Mouse (Mus musculus): ENCODE results near the gene Unc93a. TPM values are rescaled to one million over a fixed set of nuclear protein-coding genes. Genes with fewer than 3 reads are reported as not detected.
"Not testable (repeated sequence)": the region's sequence is repeated elsewhere in the genome, so short reads cannot be mapped to it uniquely, and the experiment has no call there.

The Unc93a gene
- total RNA-seq, 2 experiments from 2014 or later = not detected

GRCm38 (mm10) chr17:13092100-13092764, 39.4 kb downstream of the Unc93a start:
- DNase-seq (ENCODE audit: low spot score); intact Hi-C loops (cut with DNase I): not testable (repeated sequence)

GRCm38 (mm10) chr17:13091510-13091909, 40.1 kb downstream of the Unc93a start:
- DNase-seq (ENCODE audit: low spot score); intact Hi-C loops (cut with DNase I): not testable (repeated sequence)

GRCm38 (mm10) chr17:13069227-13069626, 62.4 kb downstream of the Unc93a start:
- intact Hi-C loops (cut with DNase I); DNase-seq (ENCODE audit: low spot score): not testable (repeated sequence)

GRCm38 (mm10) chr17:13067864-13068385, 63.7 kb downstream of the Unc93a start:
- DNase-seq (ENCODE audit: low spot score); intact Hi-C loops (cut with DNase I): not testable (repeated sequence)

GRCm38 (mm10) chr17:13062882-13063281, 68.7 kb downstream of the Unc93a start:
- DNase-seq (ENCODE audit: low spot score); intact Hi-C loops (cut with DNase I): not testable (repeated sequence)

GRCm38 (mm10) chr17:13060804-13061203, 70.8 kb downstream of the Unc93a start, which contains the start of gene Tcp10b:
Gene Tcp10b (plus strand): TSS chr17:13061104.
- DNase-seq (ENCODE audit: low spot score); intact Hi-C loops (cut with DNase I): not testable (repeated sequence)

Other genes starting within 250 kb of the Unc93a start
- gene Pnldc1, start 221.6 kb downstream of the Unc93a start, total RNA-seq (2021) = under 1 TPM; 0.42 to 0.55 TPM
- gene Tcp1, start 216.1 kb downstream of the Unc93a start, total RNA-seq (2021) = 100 to 1,000 TPM; 200 to 213 TPM
- 100 to 1,000 TPM; 157 to 175 TPM for gene Mrpl18, start 215.5 kb downstream of the Unc93a start, total RNA-seq (2021)
- not detected for gene Acat3, start 191.2 kb downstream of the Unc93a start, total RNA-seq (2021)
- gene Acat2, start 171.1 kb downstream of the Unc93a start, total RNA-seq (2021) = 1 to 10 TPM; 6.1 to 7.1 TPM
- gene Wtap, start 137.6 kb downstream of the Unc93a start, total RNA-seq (2021) = 10 to 100 TPM; 31.7 to 35.6 TPM
- 1,000 to 10,000 TPM; 1,092 to 1,104 TPM for gene Sod2, start 125.0 kb downstream of the Unc93a start, total RNA-seq (2021)
- gene Gpr31b, start 79.5 kb downstream of the Unc93a start, total RNA-seq (2021) = under 1 TPM in 1 of 2 experiments, not detected in 1; 0.22 TPM
- under 1 TPM in 1 of 2 experiments, not detected in 1; 0.26 TPM for gene Tcp10b, start 70.7 kb downstream of the Unc93a start, total RNA-seq (2021)
- gene Smok2a, start 89.4 kb upstream of the Unc93a start, total RNA-seq (2021) = not detected
- not detected for gene Smok2b, start 98.4 kb upstream of the Unc93a start, total RNA-seq (2021)
- not detected for gene Tcp10c, start 222.8 kb upstream of the Unc93a start, total RNA-seq (2021)

All from heart, postnatal 25 days (tissue).